Mouse (Mus musculus): ENCODE results near the gene Fam172a.

DNA sequence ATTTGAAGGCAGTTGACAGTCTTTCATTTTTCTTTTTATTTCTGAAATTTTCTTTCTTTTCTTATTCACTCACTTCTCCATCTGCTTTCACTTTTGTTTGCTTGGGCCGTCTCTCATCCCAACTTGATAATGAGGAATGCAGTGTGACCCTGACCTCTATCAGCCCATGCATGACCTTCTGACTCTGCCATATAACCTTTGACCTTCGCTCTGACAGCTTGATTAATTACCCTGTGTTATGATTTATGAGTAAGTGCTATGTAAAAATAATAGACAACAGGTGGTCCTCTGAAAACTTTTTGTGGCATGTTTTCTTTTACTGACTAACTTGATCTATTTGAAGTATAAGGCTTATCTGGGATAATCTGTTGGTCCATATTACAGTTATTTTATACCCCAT lies 195.8 kb downstream of the Fam172a start:
- TF ChIP-seq CTCF (conservative IDR thresholded peaks at IDR 0.05; ENCODE audit: insufficient read depth, insufficient read length, low read depth, low read length) (no peak), POLR2A (IDR thresholded peaks at IDR 0.05; ENCODE audit: low read depth, low read length) (no peak)
